Mouse (Mus musculus): ENCODE measurements around the gene Atm. TPM values are rescaled to one million over a fixed set of nuclear protein-coding genes. Genes with fewer than 3 reads are reported as not detected.

Atm gene
- 59.2 TPM for total RNA-seq (2023)

GRCm38 (mm10) chr9:53536558-53537320 is at the start of gene Atm, which contains the start of gene Npat:
Atm (minus strand) TSS chr9:53536740.
Npat (plus strand) TSS chr9:53537047.

GRCm38 (mm10) chr9:53402291-53402711 is 134.2 kb downstream of the Atm start, which contains the start of gene 4930550C14Rik:
4930550C14Rik (plus strand) TSS chr9:53402325.

Other genes starting within 250 kb of the Atm start
- not detected for gene Exph5, start 235.1 kb downstream of the Atm start, total RNA-seq (2023)
- 1.1 TPM for gene Kdelc2, start 152.7 kb downstream of the Atm start, total RNA-seq (2023)
- 0.67 TPM for gene 4930550C14Rik, start 134.4 kb downstream of the Atm start, total RNA-seq (2023)
- gene Npat, start 307 bp upstream of the Atm start, total RNA-seq (2023), result 18.6 TPM
- 18.4 TPM for gene Acat1, start 73.6 kb upstream of the Atm start, total RNA-seq (2023)
- gene Cul5, start 133.3 kb upstream of the Atm start, total RNA-seq (2023), result 34.1 TPM
- 0.46 TPM for gene Rab39, start 169.5 kb upstream of the Atm start, total RNA-seq (2023)
- gene Slc35f2, start 234.8 kb upstream of the Atm start, total RNA-seq (2023), result 18.6 TPM

All from CD8-positive naive resting alpha-beta T cell, adult 57 days (primary cell).